In genomic region chr13:67127507-67127906, GRCm38 (mm10) we compare ENCODE assay signal across 9 mouse cellular contexts. TPM values are rescaled to one million over a fixed set of nuclear protein-coding genes. Genes with fewer than 3 reads are reported as not detected.
DNase-seq lines count a peak whose midpoint lies in the region; ATAC-seq and TF ChIP-seq lines count a peak whose summit lies in the region.
"Not testable (repeated sequence)": the region's sequence is repeated elsewhere in the genome, so short reads cannot be mapped to it uniquely, and the experiment has no call there.
"Had no signal": no experiment of that assay in that cellular context is flagged by ENCODE, and none has a peak within 500 bp of the region (broad histone marks: within the 10 kb centered on the region; RNA-seq: fewer than 3 reads in every experiment).

No protein-coding gene starts in this region.

- H3K27me3 ChIP-seq in E14TG2a.4 (ENCODE audit: insufficient read depth, low read length); forebrain, embryonic 11.5 days (ENCODE audit: control insufficient read depth, insufficient read depth, low read length); heart, embryonic 13.5 days (replicated peaks); hindbrain, embryonic 16.5 days (replicated peaks; ENCODE audit: control insufficient read depth, insufficient read depth, low read length); lung, embryonic 15.5 days; midbrain, postnatal 0 days (ENCODE audit: insufficient read depth, low read length); stomach, postnatal 0 days (ENCODE audit: control insufficient read depth, insufficient read depth, low read length): not testable (repeated sequence)

- DNase-seq in forebrain, embryonic 11.5 days (ENCODE audit: low spot score); left cerebral cortex, adult 2 months (ENCODE audit: extremely low spot score in 1 of 2, low spot score in 2 of 2); midbrain, postnatal 0 days (ENCODE audit: low spot score); stomach, postnatal 0 days (ENCODE audit: low spot score): not testable (repeated sequence)

- not testable (repeated sequence) for H3K4me1 ChIP-seq in E14TG2a.4 (replicated peaks; ENCODE audit: low read depth, low read length); forebrain, embryonic 11.5 days (replicated peaks; ENCODE audit: control insufficient read depth, insufficient read depth, low read length); heart, embryonic 13.5 days; hindbrain, embryonic 16.5 days (ENCODE audit: control insufficient read depth, insufficient read depth, low read depth, low read length); lung, embryonic 15.5 days; midbrain, postnatal 0 days (ENCODE audit: insufficient read depth, low read length); stomach, postnatal 0 days (replicated peaks; ENCODE audit: control insufficient read depth, insufficient read depth)

- 77% methylated on average over 10 of the region's 10 CpGs for WGBS in forebrain, embryonic 11.5 days
- 71% methylated on average over 10 of the region's 10 CpGs for WGBS in heart, embryonic 13.5 days
- 79% methylated on average over 10 of the region's 10 CpGs for WGBS in hindbrain, embryonic 16.5 days
- WGBS in lung, embryonic 15.5 days = 76% methylated on average over 10 of the region's 10 CpGs
- WGBS in midbrain, postnatal 0 days = 76% methylated on average over 10 of the region's 10 CpGs
- 74% methylated on average over 10 of the region's 10 CpGs for whole genome bisulfite sequencing in stomach, postnatal 0 days

- H3K4me2 ChIP-seq in forebrain, embryonic 11.5 days (ENCODE audit: low read depth, low read length, severe bottlenecking) = not testable (repeated sequence)
- peak overlapping the region; percentile 72 for H3K4me2 ChIP-seq in heart, embryonic 13.5 days
- peak overlapping the region; percentile 65 for H3K4me2 ChIP-seq in hindbrain, embryonic 16.5 days (ENCODE audit: low read length)
- peak overlapping the region; percentile 71 for H3K4me2 ChIP-seq in lung, embryonic 15.5 days
- H3K4me2 ChIP-seq in midbrain, postnatal 0 days (ENCODE audit: low read depth, low read length, poor library complexity, severe bottlenecking) = peak overlapping the region; percentile 68
- H3K4me2 ChIP-seq in stomach, postnatal 0 days (replicated peaks; ENCODE audit: low read depth) = peak overlapping the region; percentile 54

- H3K4me3 ChIP-seq in E14TG2a.4 (replicated peaks; ENCODE audit: low read length) = peak overlapping the region; percentile 83
- H3K4me3 ChIP-seq in forebrain, embryonic 11.5 days (ENCODE audit: low read depth, low read length); lung, embryonic 15.5 days; stomach, postnatal 0 days (ENCODE audit: low read depth, low read length): not testable (repeated sequence)
- peak overlapping the region; percentile 68 for H3K4me3 ChIP-seq in heart, embryonic 13.5 days
- peak overlapping the region; percentile 55 for H3K4me3 ChIP-seq in hindbrain, embryonic 16.5 days (ENCODE audit: low read length)
- peak overlapping the region; percentile 53 for H3K4me3 ChIP-seq in left cerebral cortex, adult 2 months
- H3K4me3 ChIP-seq in midbrain, postnatal 0 days (ENCODE audit: low read depth, low read length) = peak overlapping the region; percentile 71

- TF ChIP-seq EP300 in stomach, postnatal 0 days (optimal IDR thresholded peaks at IDR 0.05) = not testable (repeated sequence)

- not testable (repeated sequence) for H3K9me3 ChIP-seq in E14TG2a.4 (ENCODE audit: low read length); forebrain, embryonic 11.5 days (ENCODE audit: control insufficient read depth, low read length); heart, embryonic 13.5 days; hindbrain, embryonic 16.5 days (ENCODE audit: control insufficient read depth, low read length); lung, embryonic 15.5 days; midbrain, postnatal 0 days (ENCODE audit: low read length); stomach, postnatal 0 days (ENCODE audit: control insufficient read depth, low read length)

- H3K27ac ChIP-seq in forebrain, embryonic 11.5 days (ENCODE audit: low read depth, low read length); heart, embryonic 13.5 days (replicated peaks); hindbrain, embryonic 16.5 days (ENCODE audit: low read depth, low read length); left cerebral cortex, adult 2 months; lung, embryonic 15.5 days; stomach, postnatal 0 days (replicated peaks): not testable (repeated sequence)
- peak overlapping the region; percentile 78 for H3K27ac ChIP-seq in midbrain, postnatal 0 days (ENCODE audit: low read depth, low read length)

- intact Hi-C loops in left cerebral cortex, adult 2 months (cut with DNase I) = not testable (repeated sequence)

- H3K36me3 ChIP-seq in E14TG2a.4 (ENCODE audit: insufficient read depth, low read length); forebrain, embryonic 11.5 days (ENCODE audit: control insufficient read depth, insufficient read depth, low read length); heart, embryonic 13.5 days; hindbrain, embryonic 16.5 days (ENCODE audit: control insufficient read depth, insufficient read depth, low read length); lung, embryonic 15.5 days; midbrain, postnatal 0 days (ENCODE audit: insufficient read depth, low read length); stomach, postnatal 0 days (ENCODE audit: control insufficient read depth, insufficient read depth, low read length): not testable (repeated sequence)

- H3K9ac ChIP-seq in forebrain, embryonic 11.5 days (ENCODE audit: low read length); heart, embryonic 13.5 days; hindbrain, embryonic 16.5 days (ENCODE audit: low read depth, low read length); lung, embryonic 15.5 days; midbrain, postnatal 0 days (replicated peaks; ENCODE audit: low read length, poor library complexity, severe bottlenecking); stomach, postnatal 0 days (ENCODE audit: low read length): not testable (repeated sequence)

- peak; percentile 35; the same call in 1 of the 2 replicates for ATAC-seq in forebrain, embryonic 11.5 days (replicated peaks; ENCODE audit: low FRiP score)
- ATAC-seq in heart, embryonic 13.5 days (ENCODE audit: extremely low read depth, insufficient number of reproducible peaks, low FRiP score, low TSS enrichment); hindbrain, embryonic 16.5 days; lung, embryonic 15.5 days (ENCODE audit: borderline replicate concordance, extremely low read depth, low FRiP score, low TSS enrichment); midbrain, postnatal 0 days (ENCODE audit: low FRiP score); stomach, postnatal 0 days (ENCODE audit: low FRiP score, low TSS enrichment): not testable (repeated sequence)

- not testable (repeated sequence) for TF ChIP-seq CTCF in E14TG2a.4 (conservative IDR thresholded peaks at IDR 0.05; ENCODE audit: low read length); left cerebral cortex, adult 2 months (IDR thresholded peaks at IDR 0.05); midbrain, postnatal 0 days (IDR thresholded peaks at IDR 0.05); stomach, postnatal 0 days (IDR thresholded peaks at IDR 0.05; ENCODE audit: low read depth)

RNA-seq across cellular contexts. Expression of gene Zfp759, which starts 6.0 kb away (rescaled TPM):
- 2.1 and 2.3 TPM in 2 replicates for polyA plus RNA-seq in forebrain, embryonic 11.5 days (2014; fragmentation: Nextera tagmentation; extraction: Ambion mirVana)
- 1.4 and 1.5 TPM in 2 replicates for polyA plus RNA-seq in heart, embryonic 13.5 days (2015; fragmentation: Nextera tagmentation; extraction: Ambion mirVana)
- 4.6 and 5.0 TPM in 2 replicates for polyA plus RNA-seq in hindbrain, embryonic 16.5 days (2015; fragmentation: Nextera tagmentation; extraction: Ambion mirVana)
- 10 to 100 TPM in 1 of 2 experiments, 1 to 10 TPM in 1; 8.8 to 10.0 TPM for total RNA-seq in left cerebral cortex, adult 2 months (2021)
- 1.9 TPM in 2 replicates for polyA plus RNA-seq in lung, embryonic 15.5 days (2015; fragmentation: Nextera tagmentation; extraction: Ambion mirVana)
- 8.2 and 8.8 TPM in 2 replicates for total RNA-seq in midbrain, postnatal 0 days (2014; rRNA removed)
- polyA plus RNA-seq in midbrain, postnatal 0 days (2015; fragmentation: Nextera tagmentation; extraction: Ambion mirVana) = 2.7 and 3.4 TPM in 2 replicates
- polyA plus RNA-seq in stomach, postnatal 0 days (2015; fragmentation: Nextera tagmentation; extraction: Ambion mirVana) = 0.65 and 0.76 TPM in 2 replicates

RNA-seq across cellular contexts. Expression of gene Rslcan18, which starts 11.4 kb away (rescaled TPM):
- polyA plus RNA-seq in forebrain, embryonic 11.5 days (2014; fragmentation: Nextera tagmentation; extraction: Ambion mirVana) = 0.29 and 0.31 TPM in 2 replicates
- polyA plus RNA-seq in heart, embryonic 13.5 days (2015; fragmentation: Nextera tagmentation; extraction: Ambion mirVana) = 0.11 and 0.60 TPM in 2 replicates
- 0.12 and 0.19 TPM in 2 replicates for polyA plus RNA-seq in hindbrain, embryonic 16.5 days (2015; fragmentation: Nextera tagmentation; extraction: Ambion mirVana)
- total RNA-seq in left cerebral cortex, adult 2 months (2021) = under 1 TPM; 0.29 to 0.44 TPM
- 0.16 and 0.39 TPM in 2 replicates for polyA plus RNA-seq in lung, embryonic 15.5 days (2015; fragmentation: Nextera tagmentation; extraction: Ambion mirVana)
- not detected in 2 replicates for total RNA-seq in midbrain, postnatal 0 days (2014; rRNA removed)
- not detected in 2 replicates for polyA plus RNA-seq in midbrain, postnatal 0 days (2015; fragmentation: Nextera tagmentation; extraction: Ambion mirVana)
- 0.06 and 0.10 TPM in 2 replicates for polyA plus RNA-seq in stomach, postnatal 0 days (2015; fragmentation: Nextera tagmentation; extraction: Ambion mirVana)
- total RNA-seq: common myeloid progenitor, adult 5-6 weeks had no signal

RNA-seq across cellular contexts. Expression of gene Gm28557, which starts 19.1 kb away (rescaled TPM):
- 2.9 and 4.0 TPM in 2 replicates for polyA plus RNA-seq in forebrain, embryonic 11.5 days (2014; fragmentation: Nextera tagmentation; extraction: Ambion mirVana)
- polyA plus RNA-seq in heart, embryonic 13.5 days (2015; fragmentation: Nextera tagmentation; extraction: Ambion mirVana) = 1.2 and 2.2 TPM in 2 replicates
- polyA plus RNA-seq in hindbrain, embryonic 16.5 days (2015; fragmentation: Nextera tagmentation; extraction: Ambion mirVana) = 1.1 and 2.0 TPM in 2 replicates
- 1 to 10 TPM; 1.9 to 3.2 TPM for total RNA-seq in left cerebral cortex, adult 2 months (2021)
- polyA plus RNA-seq in lung, embryonic 15.5 days (2015; fragmentation: Nextera tagmentation; extraction: Ambion mirVana) = 3.4 and 3.5 TPM in 2 replicates
- 1.7 and 3.1 TPM in 2 replicates for total RNA-seq in midbrain, postnatal 0 days (2014; rRNA removed)
- polyA plus RNA-seq in midbrain, postnatal 0 days (2015; fragmentation: Nextera tagmentation; extraction: Ambion mirVana) = 0.89 and 0.97 TPM in 2 replicates
- 1.1 and 1.3 TPM in 2 replicates for polyA plus RNA-seq in stomach, postnatal 0 days (2015; fragmentation: Nextera tagmentation; extraction: Ambion mirVana)

RNA-seq across cellular contexts. Expression of gene Zfp708, which starts 29.7 kb away (rescaled TPM):
- 8.4 and 8.5 TPM in 2 replicates for polyA plus RNA-seq in forebrain, embryonic 11.5 days (2014; fragmentation: Nextera tagmentation; extraction: Ambion mirVana)
- 2.8 and 3.0 TPM in 2 replicates for polyA plus RNA-seq in heart, embryonic 13.5 days (2015; fragmentation: Nextera tagmentation; extraction: Ambion mirVana)
- 7.0 and 7.1 TPM in 2 replicates for polyA plus RNA-seq in hindbrain, embryonic 16.5 days (2015; fragmentation: Nextera tagmentation; extraction: Ambion mirVana)
- 1 to 10 TPM; 2.2 to 2.4 TPM for total RNA-seq in left cerebral cortex, adult 2 months (2021)
- 5.0 and 5.5 TPM in 2 replicates for polyA plus RNA-seq in lung, embryonic 15.5 days (2015; fragmentation: Nextera tagmentation; extraction: Ambion mirVana)
- 4.3 and 7.7 TPM in 2 replicates for total RNA-seq in midbrain, postnatal 0 days (2014; rRNA removed)
- 5.4 and 5.6 TPM in 2 replicates for polyA plus RNA-seq in midbrain, postnatal 0 days (2015; fragmentation: Nextera tagmentation; extraction: Ambion mirVana)
- 1.8 and 2.3 TPM in 2 replicates for polyA plus RNA-seq in stomach, postnatal 0 days (2015; fragmentation: Nextera tagmentation; extraction: Ambion mirVana)

RNA-seq across cellular contexts. Expression of gene Rsl1, which starts 45.5 kb away (rescaled TPM):
- polyA plus RNA-seq in forebrain, embryonic 11.5 days (2014; fragmentation: Nextera tagmentation; extraction: Ambion mirVana) = 4.6 and 5.2 TPM in 2 replicates
- 4.6 and 6.1 TPM in 2 replicates for polyA plus RNA-seq in heart, embryonic 13.5 days (2015; fragmentation: Nextera tagmentation; extraction: Ambion mirVana)
- polyA plus RNA-seq in hindbrain, embryonic 16.5 days (2015; fragmentation: Nextera tagmentation; extraction: Ambion mirVana) = 6.3 and 6.4 TPM in 2 replicates
- 1 to 10 TPM; 4.2 to 4.8 TPM for total RNA-seq in left cerebral cortex, adult 2 months (2021)
- 9.0 and 9.1 TPM in 2 replicates for polyA plus RNA-seq in lung, embryonic 15.5 days (2015; fragmentation: Nextera tagmentation; extraction: Ambion mirVana)
- total RNA-seq in midbrain, postnatal 0 days (2014; rRNA removed) = 2.5 and 9.4 TPM in 2 replicates
- 2.3 and 3.4 TPM in 2 replicates for polyA plus RNA-seq in midbrain, postnatal 0 days (2015; fragmentation: Nextera tagmentation; extraction: Ambion mirVana)
- polyA plus RNA-seq in stomach, postnatal 0 days (2015; fragmentation: Nextera tagmentation; extraction: Ambion mirVana) = 4.1 and 4.2 TPM in 2 replicates
